In the genomic region with DNA sequence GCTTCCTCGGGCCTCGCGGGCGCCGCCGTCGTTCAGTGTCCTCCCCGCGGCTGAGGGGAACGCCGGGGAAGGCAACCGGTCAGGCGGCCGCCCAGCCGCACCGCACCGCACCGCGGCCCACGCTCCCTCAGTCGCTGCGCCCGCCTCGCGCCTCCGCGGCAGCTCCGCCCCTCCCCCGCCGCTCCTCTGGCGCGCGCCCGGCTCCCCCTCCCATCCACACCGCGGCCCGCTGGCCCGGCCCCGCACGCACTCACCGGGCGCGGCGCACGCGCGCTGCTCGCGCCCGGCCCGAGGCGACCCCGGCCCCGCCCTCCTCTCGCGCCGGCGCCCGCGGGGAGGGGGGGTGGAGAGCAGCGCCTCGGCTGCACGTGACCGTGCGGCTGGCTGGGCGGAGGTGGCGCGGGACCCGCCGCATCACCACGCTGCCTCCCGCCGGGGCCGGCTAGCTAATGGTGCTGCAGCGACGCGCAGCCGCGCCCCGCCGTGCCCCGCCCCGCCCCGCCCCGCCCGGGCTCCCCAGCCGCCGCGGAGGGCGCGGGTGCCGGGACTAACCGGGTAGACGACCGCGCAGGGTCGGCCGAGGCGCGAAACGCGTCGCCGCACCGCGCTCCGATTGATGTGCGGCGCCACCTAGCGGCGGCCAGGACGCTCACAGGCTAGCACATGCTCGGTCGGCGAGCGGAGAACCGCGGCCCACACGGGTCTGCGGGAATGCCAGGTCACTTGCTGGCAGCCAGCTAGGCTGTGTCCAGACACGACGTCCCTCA, we compare ENCODE assay signal across 8 mouse cellular contexts. TPM values are rescaled to one million over a fixed set of nuclear protein-coding genes. Genes with fewer than 3 reads are reported as not detected.
DNase-seq lines count a peak whose midpoint lies in the region; ATAC-seq and TF ChIP-seq lines count a peak whose summit lies in the region.

A gene (minus strand): TSS at position 301 of the 767 bp plus-strand sequence.

- H3K9ac ChIP-seq in intestine, postnatal 0 days (ENCODE audit: low read depth, low read length), result peak within 1 kb of the TSS; percentile 88
- peak within 1 kb of the TSS; percentile 75 for H3K9ac ChIP-seq in midbrain, embryonic 11.5 days (ENCODE audit: low read length)

- peak within 1 kb of the TSS; percentile 98 for H3K27ac ChIP-seq in embryonic facial prominence, embryonic 10.5 days (replicated peaks)
- H3K27ac ChIP-seq in intestine, postnatal 0 days (ENCODE audit: low read depth, low read length), result peak within 1 kb of the TSS; percentile 92
- peak within 1 kb of the TSS; percentile 94 for H3K27ac ChIP-seq in midbrain, embryonic 11.5 days (ENCODE audit: low read depth, low read length)

- peak within 1 kb of the TSS; percentile 86 for H3K4me2 ChIP-seq in intestine, postnatal 0 days (replicated peaks; ENCODE audit: low read depth)
- H3K4me2 ChIP-seq in midbrain, embryonic 11.5 days, result peak within 1 kb of the TSS; percentile 67

- ATAC-seq in granulocyte monocyte progenitor cell, adult 5-6 weeks (replicated peaks; ENCODE audit: poor library complexity, severe bottlenecking), result peak; percentile 86
- ATAC-seq in intestine, postnatal 0 days, result peak; percentile 95
- ATAC-seq in midbrain, embryonic 11.5 days (ENCODE audit: low FRiP score), result peak; percentile 93

- intact Hi-C loops in left cerebral cortex, postnatal 4 days (cut with DNase I), result no loop called here

- no peaks in the 10 kb centered on the region for H3K36me3 ChIP-seq in embryonic facial prominence, embryonic 10.5 days (replicated peaks)
- no peaks in the 10 kb centered on the region for H3K36me3 ChIP-seq in intestine, postnatal 0 days (ENCODE audit: control insufficient read depth, insufficient read depth)
- H3K36me3 ChIP-seq in midbrain, embryonic 11.5 days (ENCODE audit: control insufficient read depth, insufficient read depth, low read length), result no peaks in the 10 kb centered on the region

- peak; percentile 96 for TF ChIP-seq CTCF in intestine, postnatal 0 days (IDR thresholded peaks at IDR 0.05; ENCODE audit: low read depth)

- no peaks in the 10 kb centered on the region for H3K27me3 ChIP-seq in embryonic facial prominence, embryonic 10.5 days (replicated peaks; ENCODE audit: low read depth, poor library complexity, severe bottlenecking)
- no peaks in the 10 kb centered on the region for H3K27me3 ChIP-seq in intestine, postnatal 0 days (replicated peaks; ENCODE audit: control insufficient read depth, insufficient read depth, low read length)
- H3K27me3 ChIP-seq in midbrain, embryonic 11.5 days (ENCODE audit: control insufficient read depth, insufficient read depth, low read length), result no peaks in the 10 kb centered on the region

- DNase-seq in adrenal gland, postnatal 14 days, result peak; percentile 97
- DNase-seq in embryonic facial prominence, embryonic 10.5 days (ENCODE audit: low spot score), result peak; percentile 95
- DNase-seq in left cerebral cortex, postnatal 4 days, result peak; percentile 97
- peak; percentile 98 for DNase-seq in midbrain, embryonic 11.5 days (ENCODE audit: low spot score, missing footprints)
- DNase-seq in right cerebral cortex, postnatal 4 days, result peak; percentile 91
- peak; percentile 93 for DNase-seq in yolk sac, embryonic 10.5 days (ENCODE audit: low spot score)

- peaks cover 38% of the 10 kb centered on the region for H3K4me1 ChIP-seq in embryonic facial prominence, embryonic 10.5 days
- no peaks in the 10 kb centered on the region; the same call in 1 of the 2 replicates for H3K4me1 ChIP-seq in intestine, postnatal 0 days (replicated peaks; ENCODE audit: control insufficient read depth, insufficient read depth, low read length)
- H3K4me1 ChIP-seq in midbrain, embryonic 11.5 days (ENCODE audit: control insufficient read depth, insufficient read depth, low read length), result peaks cover 11% of the 10 kb centered on the region; the same call in 1 of the 2 replicates

- H3K4me3 ChIP-seq in embryonic facial prominence, embryonic 10.5 days, result peak within 1 kb of the TSS; percentile 91
- peak within 1 kb of the TSS; percentile 87 for H3K4me3 ChIP-seq in intestine, postnatal 0 days (ENCODE audit: low read depth, low read length)
- peak within 1 kb of the TSS; percentile 87 for H3K4me3 ChIP-seq in midbrain, embryonic 11.5 days (ENCODE audit: low read depth, low read length)

- under 1% methylated on average over 113 of the region's 122 CpGs for WGBS in embryonic facial prominence, embryonic 10.5 days
- WGBS in intestine, postnatal 0 days, result under 1% methylated on average over 75 of the region's 122 CpGs
- WGBS in midbrain, embryonic 11.5 days, result under 1% methylated on average over 89 of the region's 122 CpGs

- no peaks in the 10 kb centered on the region for H3K9me3 ChIP-seq in embryonic facial prominence, embryonic 10.5 days
- H3K9me3 ChIP-seq in intestine, postnatal 0 days (ENCODE audit: control insufficient read depth), result no peaks in the 10 kb centered on the region
- no peaks in the 10 kb centered on the region for H3K9me3 ChIP-seq in midbrain, embryonic 11.5 days (ENCODE audit: control insufficient read depth, low read length)

RNA-seq across cellular contexts. Expression of the gene that starts here (rescaled TPM):
- total RNA-seq in adrenal gland, postnatal 14 days (2021), result 24.3 TPM in 2 replicates
- polyA plus RNA-seq in embryonic facial prominence, embryonic 10.5 days (2016; fragmentation: Nextera tagmentation; extraction: Ambion mirVana), result 34.5 and 39.3 TPM in 2 replicates
- 34.0 and 35.4 TPM in 2 replicates for total RNA-seq in granulocyte monocyte progenitor cell, adult 5-6 weeks (2014; fragmentation: Nextera tagmentation)
- total RNA-seq in granulocyte monocyte progenitor cell, adult 5-6 weeks (2017), result 41.4 and 52.3 TPM in 2 replicates
- polyA plus RNA-seq in intestine, postnatal 0 days (2015; fragmentation: Nextera tagmentation; extraction: Ambion mirVana), result 9.5 and 10.1 TPM in 2 replicates
- total RNA-seq in left cerebral cortex, postnatal 4 days (2021), result 10 to 100 TPM; 49.7 to 51.4 TPM
- polyA plus RNA-seq in midbrain, embryonic 11.5 days (2014; fragmentation: Nextera tagmentation; extraction: Ambion mirVana), result 31.6 and 38.0 TPM in 2 replicates

Comparison
In these comparisons a context has a peak if more than half of its experiments do, and no peak if none do; other contexts are left out.
1. Peak in every context shown above with its lines: DNase-seq, ATAC-seq, H3K4me3 ChIP-seq and H3K27ac ChIP-seq.